Mouse (Mus musculus) mesoderm, embryonic 11.5 days (tissue): Measurements from ENCODE around the gene Fmo1.
"Not testable (repeated sequence)": the region's sequence is repeated elsewhere in the genome, so short reads cannot be mapped to it uniquely, and the experiment has no call there.

Source experiments
- DNase-seq: peaks from one replicate; pipeline ENCODE4 v3.0.0-alpha.2; 2012; ENCODE audit warnings: low read depth, low spot score

Gene Fmo1

GRCm38 (mm10) chr1:162805011-162805410, 61.4 kb downstream of the Fmo1 start:
- DNase-seq: no peak

GRCm38 (mm10) chr1:162796441-162796840, 70.0 kb downstream of the Fmo1 start:
- no peak for DNase-seq

- no peak for DNase-seq
Observed at GRCm38 (mm10) chr1:162792306-162793044, 73.9 kb downstream of the Fmo1 start.

- DNase-seq: no peak
Observed at GRCm38 (mm10) chr1:162785222-162785621, 81.2 kb downstream of the Fmo1 start.

GRCm38 (mm10) chr1:162783669-162784248, 82.7 kb downstream of the Fmo1 start:
- no peak for DNase-seq

- DNase-seq: not testable (repeated sequence)
Observed at GRCm38 (mm10) chr1:162781035-162781434, 85.4 kb downstream of the Fmo1 start.
